Mouse (Mus musculus) liver, embryonic 14.5 days (tissue): Measurements from ENCODE around the gene Ppil6.

Source experiments
- CTCF ChIP-seq: IDR thresholded peaks from 2 replicates; pipeline ENCODE4 v1.5.1; 2016; ENCODE audit warnings: antibody characterized with exemption, low read depth, control low read depth
- EP300 ChIP-seq: IDR thresholded peaks from 2 replicates; pipeline ENCODE4 v1.6.1; 2016; ENCODE audit warnings: antibody characterized with exemption, low read depth

- TF ChIP-seq CTCF, result no peak
- TF ChIP-seq EP300, result no peak
Observed at GRCm38 (mm10) chr10:41450137-41450670, 40.0 kb upstream of the Ppil6 start, which contains the start of gene Zbtb24.
